Mouse (Mus musculus) brain, embryonic 14.5 days (tissue): ENCODE results near the gene Krt10.

Experiments used
- CTCF ChIP-seq: fragments of 200-500 bp; IDR thresholded peaks from 2 replicates; pipeline ENCODE4 v1.5.1; 2012; ENCODE audit warnings: inconsistent platforms, mild to moderate bottlenecking, moderate library complexity, borderline replicate concordance; ENCODE audit not compliant: insufficient read depth, insufficient read length; ENCODE audit errors: extremely low read depth
- POLR2A ChIP-seq: fragments of 200-500 bp; IDR thresholded peaks from 2 replicates; pipeline ENCODE4 v1.6.1; 2012; ENCODE audit warnings: mild to moderate bottlenecking, inconsistent platforms, borderline replicate concordance; ENCODE audit not compliant: poor library complexity, insufficient read depth, insufficient read length, severe bottlenecking; ENCODE audit errors: extremely low read depth

- TF ChIP-seq CTCF (peak; percentile 87), POLR2A (no peak)
Observed at GRCm38 (mm10) chr11:99379568-99379967, 9.6 kb downstream of the Krt10 start.
